Mouse (Mus musculus) testis, postnatal 14 days (tissue): ENCODE measurements around the gene Pde1c.
"Not testable (repeated sequence)": the region's sequence is repeated elsewhere in the genome, so short reads cannot be mapped to it uniquely, and the experiment has no call there.

Source experiments
- DNase-seq: peaks from one replicate; pipeline ENCODE4 v3.0.0; 2021; ENCODE audit warnings: low spot score

The Pde1c gene

GRCm38 (mm10) chr6:56568470-56569372 is at the start of gene Pde1c:
TSS of gene Pde1c (minus strand) at chr6:56569103.
- no peak for DNase-seq

- no peak for DNase-seq
These were observed 48.2 kb upstream of the Pde1c start for GRCm38 (mm10) chr6:56616982-56617613.

GRCm38 (mm10) chr6:56616228-56616981 is 47.5 kb upstream of the Pde1c start:
- DNase-seq, result no peak

GRCm38 (mm10) chr6:56609529-56609928 is 40.6 kb upstream of the Pde1c start:
- not testable (repeated sequence) for DNase-seq

GRCm38 (mm10) chr6:56608277-56608676 is 39.4 kb upstream of the Pde1c start:
- peak; percentile 29 for DNase-seq

GRCm38 (mm10) chr6:56579568-56579967 is 10.7 kb upstream of the Pde1c start:
- no peak for DNase-seq

- DNase-seq, result no peak
These were observed 8.0 kb downstream of the Pde1c start for GRCm38 (mm10) chr6:56560891-56561290.

GRCm38 (mm10) chr6:56560474-56560888 is 8.4 kb downstream of the Pde1c start:
- DNase-seq, result no peak

GRCm38 (mm10) chr6:56558711-56559110 is 10.2 kb downstream of the Pde1c start:
- DNase-seq, result no peak

GRCm38 (mm10) chr6:56555848-56556247 is 13.1 kb downstream of the Pde1c start:
- DNase-seq, result no peak

GRCm38 (mm10) chr6:56555382-56555781 is 13.5 kb downstream of the Pde1c start:
- no peak for DNase-seq

- DNase-seq, result no peak
These were observed 17.9 kb downstream of the Pde1c start for GRCm38 (mm10) chr6:56551022-56551421.

GRCm38 (mm10) chr6:56540247-56540646 is 28.7 kb downstream of the Pde1c start:
- no peak for DNase-seq

- no peak for DNase-seq
These were observed 34.2 kb downstream of the Pde1c start for GRCm38 (mm10) chr6:56534653-56535052.

GRCm38 (mm10) chr6:56532257-56532656 is 36.6 kb downstream of the Pde1c start:
- DNase-seq, result no peak

GRCm38 (mm10) chr6:56523938-56524866 is 44.7 kb downstream of the Pde1c start:
- DNase-seq, result no peak

GRCm38 (mm10) chr6:56489161-56489560 is 79.7 kb downstream of the Pde1c start:
- DNase-seq, result no peak

- no peak for DNase-seq
These were observed 83.8 kb downstream of the Pde1c start for GRCm38 (mm10) chr6:56485078-56485477.

GRCm38 (mm10) chr6:56480914-56481482 is 87.9 kb downstream of the Pde1c start:
- peak; percentile 9 for DNase-seq

GRCm38 (mm10) chr6:56476581-56476980 is 92.3 kb downstream of the Pde1c start:
- DNase-seq, result no peak

GRCm38 (mm10) chr6:56458098-56458497 is 110.8 kb downstream of the Pde1c start:
- DNase-seq, result no peak
